34 mouse cellular contexts compared by ENCODE assay signal in the genomic region with DNA sequence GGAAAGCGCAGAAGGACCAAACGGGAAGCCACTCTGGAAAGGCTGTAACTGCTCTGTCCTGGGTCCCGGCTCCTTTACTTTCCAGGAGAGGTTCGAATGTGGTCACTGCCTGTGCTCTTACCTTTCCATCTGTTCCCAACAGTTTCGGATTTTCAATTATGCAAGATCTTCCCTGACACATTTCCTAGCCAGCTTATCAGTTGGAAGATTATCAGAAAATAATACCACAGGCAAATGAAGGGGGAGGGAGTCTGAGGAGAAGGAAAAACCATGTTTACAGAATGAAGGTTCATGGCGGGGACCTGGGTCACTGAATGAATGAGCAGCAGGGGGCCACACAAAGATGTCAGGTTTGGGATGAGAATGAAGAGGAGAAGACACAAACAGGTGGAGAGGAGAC.
"Had no signal": no experiment of that assay in that cellular context is flagged by ENCODE, and none has a peak within 500 bp of the region (broad histone marks: within the 10 kb centered on the region; RNA-seq: fewer than 3 reads in every experiment).

No protein-coding gene starts in this region.

- H3K36me3 ChIP-seq: hindbrain, embryonic 12.5 days; hindbrain, embryonic 15.5 days; intestine, embryonic 15.5 days had no signal

- H3K4me1 ChIP-seq: heart, embryonic 12.5 days; heart, embryonic 13.5 days; heart, embryonic 15.5 days; intestine, embryonic 15.5 days had no signal

- H3K27me3 ChIP-seq: heart, embryonic 12.5 days; heart, embryonic 13.5 days; heart, embryonic 15.5 days; hindbrain, embryonic 12.5 days; hindbrain, embryonic 13.5 days; hindbrain, embryonic 15.5 days; intestine, embryonic 15.5 days; kidney, embryonic 15.5 days had no signal

- H3K9me3 ChIP-seq: heart, embryonic 10.5 days; heart, embryonic 12.5 days; heart, embryonic 13.5 days; heart, embryonic 15.5 days; hindbrain, embryonic 10.5 days; hindbrain, embryonic 12.5 days; hindbrain, embryonic 13.5 days; hindbrain, embryonic 15.5 days; intestine, embryonic 15.5 days; kidney, embryonic 15.5 days had no signal

- DNase-seq: heart, postnatal 10 days; heart, postnatal 14 days; heart, postnatal 36 days; heart, postnatal 4 days; kidney, adult 11 months; kidney, adult 18-20 months; kidney, adult 2 months; kidney, adult 8-10 months; kidney, adult 9 months; kidney, postnatal 10 days; kidney, postnatal 14 days; kidney, postnatal 25 days; kidney, postnatal 36 days; kidney, postnatal 4 days; layer of hippocampus, adult 9-11 months; layer of hippocampus, postnatal 36 days had no signal

- H3K9ac ChIP-seq: heart, embryonic 12.5 days; heart, embryonic 13.5 days; heart, embryonic 15.5 days; hindbrain, embryonic 12.5 days; hindbrain, embryonic 13.5 days; hindbrain, embryonic 14.5 days; hindbrain, embryonic 15.5 days; intestine, embryonic 15.5 days; kidney, embryonic 15.5 days had no signal

- ATAC-seq: hindbrain, embryonic 16.5 days; hindbrain, postnatal 0 days; inflammation-experienced regulatory T-cells, adult 6 months; intestine, embryonic 15.5 days; intestine, embryonic 16.5 days; intestine, postnatal 0 days had no signal

- H3K27ac ChIP-seq: heart, embryonic 10.5 days; heart, embryonic 13.5 days; heart, embryonic 15.5 days; hindbrain, embryonic 10.5 days; hindbrain, embryonic 12.5 days; hindbrain, embryonic 13.5 days; hindbrain, embryonic 14.5 days; hindbrain, embryonic 15.5 days; hindbrain, postnatal 0 days; intestine, embryonic 15.5 days; kidney, embryonic 15.5 days; kidney, postnatal 0 days had no signal

- H3K4me2 ChIP-seq: heart, embryonic 11.5 days; heart, embryonic 12.5 days; heart, embryonic 13.5 days; heart, embryonic 15.5 days; hindbrain, embryonic 12.5 days; hindbrain, embryonic 13.5 days; hindbrain, embryonic 14.5 days; hindbrain, embryonic 15.5 days; intestine, embryonic 15.5 days; kidney, embryonic 15.5 days had no signal

- H3K4me3 ChIP-seq: heart, embryonic 10.5 days; heart, embryonic 12.5 days; heart, embryonic 13.5 days; heart, embryonic 15.5 days; hindbrain, embryonic 10.5 days; hindbrain, embryonic 12.5 days; hindbrain, embryonic 13.5 days; hindbrain, embryonic 15.5 days; intestine, embryonic 15.5 days; kidney, embryonic 15.5 days had no signal
